Mouse (Mus musculus) kidney, postnatal 0 days (tissue): ENCODE results near the gene 4930539E08Rik. TPM values are rescaled to one million over a fixed set of nuclear protein-coding genes. Genes with fewer than 3 reads are reported as not detected.

Source experiments
- ATAC-seq: fragments of 200-750 bp; cut with Nextera tagmentation; replicated peaks from 2 replicates; pipeline ENCODE4 v1.8.0; 2017; ENCODE audit warnings: low read depth, moderate number of reproducible peaks, moderate TSS enrichment, moderate library complexity; ENCODE audit not compliant: low FRiP score
- DNase-seq: peaks from one replicate; pipeline ENCODE4 v3.0.0-alpha.2; 2016; ENCODE audit warnings: low spot score
- H3K27ac ChIP-seq: fragments of 300-500 bp; sonication (generic); 2 replicates; pipeline ENCODE4 v1.5.1; 2014; ENCODE audit warnings: mild to moderate bottlenecking
- H3K27me3 ChIP-seq: fragments of 300-500 bp; sonication (generic); 2 replicates; pipeline ENCODE4 v1.6.1; 2014; ENCODE audit warnings: low read length, mixed read lengths; ENCODE audit not compliant: insufficient read depth
- H3K36me3 ChIP-seq: fragments of 300-500 bp; sonication (generic); 2 replicates; pipeline ENCODE4 v1.6.1; 2014; ENCODE audit warnings: low read length, mixed read lengths; ENCODE audit not compliant: insufficient read depth
- H3K4me1 ChIP-seq: fragments of 300-500 bp; sonication (generic); replicated peaks from 2 replicates; pipeline ENCODE4 v1.6.1; 2014; ENCODE audit warnings: antibody characterized with exemption, low read length, mixed read lengths; ENCODE audit not compliant: insufficient read depth
- H3K4me2 ChIP-seq: fragments of 300-500 bp; sonication (generic); 2 replicates; pipeline ENCODE4 v1.6.1; 2014; ENCODE audit warnings: mild to moderate bottlenecking, low read length, moderate library complexity, mixed read lengths
- H3K4me3 ChIP-seq: fragments of 300-500 bp; sonication (generic); replicated peaks from 2 replicates; pipeline ENCODE4 v1.5.1; 2014; ENCODE audit warnings: low read depth, low read length
- H3K9ac ChIP-seq: fragments of 300-500 bp; sonication (generic); 2 replicates; pipeline ENCODE4 v1.6.1; 2014; ENCODE audit warnings: low read depth, low read length
- H3K9me3 ChIP-seq: fragments of 300-500 bp; sonication (generic); replicated peaks from 2 replicates; pipeline ENCODE4 v1.6.1; 2016; ENCODE audit warnings: low read length, inconsistent platforms, mixed read lengths
- CTCF ChIP-seq: IDR thresholded peaks from 2 replicates; pipeline ENCODE4 v1.5.1; 2016; ENCODE audit warnings: antibody characterized with exemption, low read depth, mild to moderate bottlenecking, moderate library complexity
- WGBS: fragments of 180-500 bp; shearing (Covaris S2); extraction: QIAGEN DNeasy Blood & Tissue Kit; methylation state at CpG from one replicate; pipeline ENCODE4 v1.1.7; 2014; 5-methylcytosine and 5-hydroxymethylcytosine counted together
- polyA plus RNA-seq: library from polyadenylated mRNA; unstranded; fragments of >200 nt; fragmentation: Nextera tagmentation; extraction: Ambion mirVana; gene quantifications from 2 replicates; pipeline ENCODE4 v1.2.1, GENCODE M21; 2015

Gene 4930539E08Rik
- polyA plus RNA-seq, 1 experiment from 2014 or later, result 0.41 TPM

- no peak overlapping the region for H3K27ac ChIP-seq
- WGBS, result 83% methylated on average over 8 of the region's 8 CpGs
- no peak overlapping the region for H3K4me3 ChIP-seq
- no peaks in the 10 kb centered on the region for H3K27me3 ChIP-seq
- H3K9ac ChIP-seq, result no peak overlapping the region
- H3K36me3 ChIP-seq, result no peaks in the 10 kb centered on the region
- no peak overlapping the region for H3K4me2 ChIP-seq
- no peak for TF ChIP-seq CTCF
- DNase-seq (no peak), ATAC-seq (no peak)
- no peaks in the 10 kb centered on the region for H3K4me1 ChIP-seq
- no peaks in the 10 kb centered on the region for H3K9me3 ChIP-seq
Observed at GRCm38 (mm10) chr17:28885231-28885630, 29.9 kb downstream of the 4930539E08Rik start.

DNA sequence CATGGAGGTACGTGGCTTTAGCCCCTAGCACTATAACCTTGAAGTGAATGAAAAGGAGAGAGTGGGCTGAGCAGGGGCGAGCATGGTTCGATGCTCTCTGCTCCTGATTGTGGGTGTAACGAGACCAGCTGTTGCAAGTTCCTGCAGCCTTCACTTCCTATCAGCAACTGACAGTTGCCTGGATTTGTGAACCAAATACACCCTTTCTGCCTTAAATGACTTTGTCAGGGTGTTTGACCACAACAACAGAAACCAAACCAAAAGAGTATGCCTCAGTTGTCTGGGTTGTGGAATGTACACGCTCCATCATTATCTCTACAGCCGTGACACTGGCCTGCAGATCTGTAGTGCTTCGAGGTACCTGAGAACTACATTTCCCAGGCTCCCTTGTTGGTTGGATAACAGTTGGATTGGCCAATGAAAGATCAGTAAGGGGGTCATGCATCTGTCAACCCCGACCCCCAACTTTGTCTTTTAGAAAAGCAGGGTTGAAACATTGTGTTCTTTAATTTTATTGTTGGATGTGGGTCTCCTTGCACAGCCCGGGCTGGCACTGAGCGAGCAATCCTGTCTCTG lies 31.1 kb downstream of the 4930539E08Rik start:
- 68% methylated on average over 10 of the region's 10 CpGs for whole genome bisulfite sequencing
- no peak for TF ChIP-seq CTCF
- Histone ChIP-seq H3K4me2 (no peak overlapping the region), H3K4me3 (no peak overlapping the region), H3K27me3 (no peaks in the 10 kb centered on the region), H3K36me3 (no peaks in the 10 kb centered on the region), H3K9ac (no peak overlapping the region), H3K27ac (no peak overlapping the region), H3K4me1 (no peaks in the 10 kb centered on the region), H3K9me3 (no peaks in the 10 kb centered on the region)
- no peak for DNase-seq
- ATAC-seq, result no peak

DNA sequence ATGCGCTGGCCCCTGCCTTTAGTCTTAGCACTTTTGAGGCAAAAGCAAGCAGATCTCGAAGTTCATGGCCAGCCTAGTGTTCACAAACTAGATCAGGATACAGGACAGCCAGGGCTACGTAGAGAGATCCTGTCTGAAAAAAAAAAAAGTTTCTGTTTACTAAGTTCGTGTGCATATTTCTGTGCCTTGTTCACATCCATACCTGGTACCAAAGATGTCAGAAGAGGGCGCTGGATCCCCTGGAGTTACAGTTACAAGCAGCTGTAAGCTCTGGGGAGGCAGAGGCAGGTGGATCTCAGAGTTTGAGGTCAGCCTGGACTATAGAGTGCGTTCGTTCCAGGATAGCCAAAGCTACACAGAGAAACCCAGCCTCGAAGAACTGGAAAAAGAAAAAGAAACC lies 32.3 kb downstream of the 4930539E08Rik start:
- no peak for DNase-seq
- Histone ChIP-seq H3K9ac (no peak overlapping the region), H3K4me2 (no peak overlapping the region), H3K4me3 (no peak overlapping the region), H3K36me3 (no peaks in the 10 kb centered on the region), H3K27ac (no peak overlapping the region), H3K4me1 (no peaks in the 10 kb centered on the region), H3K9me3 (no peaks in the 10 kb centered on the region), H3K27me3 (no peaks in the 10 kb centered on the region)
- no peak for ATAC-seq
- TF ChIP-seq CTCF, result peak; percentile 24; the same call in 1 of the 2 replicates
- 59% methylated on average over 8 of the region's 8 CpGs for WGBS

- Histone ChIP-seq H3K9ac (no peak overlapping the region), H3K36me3 (no peaks in the 10 kb centered on the region), H3K4me3 (no peak overlapping the region), H3K27ac (no peak overlapping the region), H3K27me3 (no peaks in the 10 kb centered on the region), H3K9me3 (no peaks in the 10 kb centered on the region), H3K4me1 (no peaks in the 10 kb centered on the region), H3K4me2 (no peak overlapping the region)
- WGBS, result 3% methylated on average over 12 of the region's 12 CpGs
- no peak for TF ChIP-seq CTCF
- DNase-seq (peak; percentile 72), ATAC-seq (no peak)
Observed at GRCm38 (mm10) chr17:28882316-28882715, 32.8 kb downstream of the 4930539E08Rik start.

GRCm38 (mm10) chr17:28879931-28880391 lies 35.2 kb downstream of the 4930539E08Rik start:
- H3K36me3 ChIP-seq, result no peaks in the 10 kb centered on the region
- WGBS, result 7% methylated on average over 18 of the region's 18 CpGs
- H3K9ac ChIP-seq, result no peak overlapping the region
- no peak overlapping the region for H3K27ac ChIP-seq
- H3K4me1 ChIP-seq, result no peaks in the 10 kb centered on the region
- peak; percentile 93 for TF ChIP-seq CTCF
- no peak overlapping the region for H3K4me3 ChIP-seq
- H3K27me3 ChIP-seq, result no peaks in the 10 kb centered on the region
- peak overlapping the region; percentile 26; the same call in 1 of the 2 replicates for H3K4me2 ChIP-seq
- no peaks in the 10 kb centered on the region for H3K9me3 ChIP-seq
- DNase-seq (peak; percentile 81), ATAC-seq (no peak)

DNA sequence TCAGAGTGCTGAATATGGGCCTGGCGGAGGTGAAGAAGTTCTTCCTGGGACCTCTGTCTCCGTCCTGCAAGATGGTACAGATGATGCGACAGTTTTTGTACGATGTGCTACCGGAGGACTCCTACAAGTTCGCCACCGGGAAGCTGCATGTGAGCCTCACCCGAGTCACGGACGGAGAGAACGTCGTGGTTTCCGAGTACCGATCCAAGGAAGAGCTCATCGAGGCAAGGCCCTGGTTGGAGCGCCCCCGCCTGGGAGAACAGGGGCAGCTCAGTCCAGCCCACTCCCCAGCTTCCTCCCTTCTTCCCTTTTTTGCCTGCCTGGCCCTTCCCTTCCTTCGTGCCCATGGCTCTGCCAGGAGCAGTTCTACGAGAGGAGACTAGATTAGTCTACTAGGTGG lies 38.3 kb downstream of the 4930539E08Rik start:
- WGBS, result 17% methylated on average over 19 of the region's 19 CpGs
- Histone ChIP-seq H3K36me3 (no peaks in the 10 kb centered on the region), H3K4me1 (no peaks in the 10 kb centered on the region), H3K4me3 (no peak overlapping the region), H3K4me2 (peak overlapping the region; percentile 30; the same call in 1 of the 2 replicates), H3K27ac (no peak overlapping the region), H3K9me3 (no peaks in the 10 kb centered on the region), H3K9ac (no peak overlapping the region), H3K27me3 (no peaks in the 10 kb centered on the region)
- peak; percentile 52 for DNase-seq
- ATAC-seq, result no peak
- peak; percentile 63 for TF ChIP-seq CTCF

DNA sequence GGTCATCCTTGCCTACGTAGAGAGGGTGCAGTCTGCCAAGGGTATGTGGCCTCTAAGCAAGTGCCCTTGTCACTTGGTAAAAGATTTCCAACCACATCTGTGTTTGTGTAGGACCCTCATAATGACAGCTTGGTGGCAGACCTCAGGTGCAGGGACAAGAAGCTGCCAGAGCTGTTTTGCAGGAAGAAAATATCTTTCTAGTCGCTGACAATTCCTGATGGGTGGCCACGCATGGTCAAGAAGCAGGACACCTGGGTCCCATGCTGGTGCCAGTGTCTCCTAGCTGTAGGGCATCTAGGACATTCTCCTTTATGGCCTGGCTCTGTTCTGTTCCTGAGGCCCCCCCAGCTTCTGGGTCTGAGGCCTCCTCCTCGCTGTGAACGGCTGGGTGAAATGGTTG lies 38.8 kb downstream of the 4930539E08Rik start:
- H3K4me1 ChIP-seq, result no peaks in the 10 kb centered on the region
- no peak overlapping the region for H3K4me3 ChIP-seq
- no peaks in the 10 kb centered on the region for H3K27me3 ChIP-seq
- no peak for TF ChIP-seq CTCF
- H3K27ac ChIP-seq, result no peak overlapping the region
- ATAC-seq (no peak), DNase-seq (no peak)
- H3K4me2 ChIP-seq, result no peak overlapping the region; the same call in 1 of the 2 replicates
- H3K9me3 ChIP-seq, result no peaks in the 10 kb centered on the region
- 51% methylated on average over 5 of the region's 5 CpGs for WGBS
- H3K9ac ChIP-seq, result no peak overlapping the region
- no peaks in the 10 kb centered on the region for H3K36me3 ChIP-seq
